Mouse (Mus musculus): Measurements from ENCODE around the gene Hacd1.

Hacd1 gene

DNA sequence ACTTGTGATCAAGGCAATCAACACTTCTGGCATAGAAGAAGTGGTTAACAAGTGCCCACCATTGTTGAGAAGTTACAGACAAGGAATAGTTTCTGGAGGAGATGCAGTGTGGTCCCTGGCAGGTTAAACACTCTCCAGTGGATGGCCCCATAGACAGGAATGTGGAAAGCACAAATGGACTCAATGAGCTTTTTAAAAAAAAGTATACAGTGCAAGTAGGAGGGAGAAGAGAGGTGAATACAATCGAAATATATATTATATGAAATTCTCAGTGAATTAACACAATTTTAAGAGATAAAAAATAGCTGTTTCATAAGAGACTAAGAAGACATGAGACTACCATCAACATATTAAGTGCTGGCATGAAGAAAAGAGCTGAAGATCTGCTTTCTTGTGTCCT is 36.7 kb downstream of the Hacd1 start:
- no peak for DNase-seq (ENCODE audit: low read depth in 1 of 2, low spot score in 2 of 2)

DNA sequence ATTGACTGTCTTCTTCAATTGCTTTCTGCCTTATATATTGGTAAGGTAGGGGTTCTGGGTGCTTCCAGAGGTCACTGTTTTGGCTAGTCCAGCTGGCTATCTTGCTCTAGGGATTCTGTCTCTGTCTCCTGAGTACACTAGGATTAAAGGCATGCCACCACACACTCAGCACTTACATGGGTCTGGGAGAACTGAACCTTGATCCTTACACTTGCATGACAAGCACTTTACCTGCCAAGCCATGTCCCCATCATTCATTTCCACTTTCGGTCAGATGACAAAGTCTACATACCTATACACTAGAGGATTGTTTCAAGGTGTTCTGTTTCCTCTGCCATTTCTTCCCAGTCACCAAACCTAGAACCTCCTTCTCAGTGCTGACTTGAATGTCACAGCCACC is 50.8 kb downstream of the Hacd1 start:
- no peak for DNase-seq (ENCODE audit: low read depth in 1 of 2, low spot score in 2 of 2)

DNA sequence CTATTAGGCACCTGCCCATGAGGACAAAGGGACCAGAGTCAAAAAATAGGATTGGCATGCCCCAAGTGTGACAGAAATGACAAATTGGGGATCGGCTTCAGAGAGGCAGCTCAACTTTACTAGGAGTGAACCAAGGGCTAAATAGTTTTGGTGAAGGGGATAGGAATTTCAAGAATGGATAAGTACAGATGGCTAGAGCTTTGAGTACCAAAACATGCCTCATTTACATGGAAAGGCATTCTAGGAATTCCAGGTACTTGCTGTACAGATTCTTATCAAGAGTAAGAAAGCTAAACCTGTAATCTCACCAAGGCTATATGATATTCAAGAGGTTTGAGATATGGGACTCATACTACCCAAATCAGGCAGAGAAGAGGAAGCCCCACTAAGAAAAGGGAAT is 95.8 kb downstream of the Hacd1 start:
- no peak for DNase-seq (ENCODE audit: low read depth in 1 of 2, low spot score in 2 of 2)

DNA sequence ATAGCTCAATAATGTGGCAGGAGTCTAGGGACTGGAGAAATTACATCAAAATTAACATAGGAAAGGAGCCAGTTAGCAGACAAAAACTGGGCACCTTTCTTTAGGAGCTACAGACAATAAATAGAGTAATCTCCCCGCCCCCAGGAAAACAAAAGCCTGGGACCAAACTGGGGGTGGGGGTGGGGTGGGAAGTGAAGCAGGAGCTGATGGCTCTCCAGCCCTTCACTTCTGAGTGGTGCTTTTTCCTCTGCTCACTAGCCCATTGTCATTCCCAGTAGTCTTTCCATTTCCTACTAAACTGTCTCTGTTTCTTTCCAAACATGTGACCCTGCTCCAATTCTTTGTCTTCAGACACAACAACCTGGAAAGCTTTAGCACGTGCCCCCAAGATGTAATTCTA is 99.5 kb downstream of the Hacd1 start:
- no peak for DNase-seq (ENCODE audit: low read depth in 1 of 2, low spot score in 2 of 2)

DNA sequence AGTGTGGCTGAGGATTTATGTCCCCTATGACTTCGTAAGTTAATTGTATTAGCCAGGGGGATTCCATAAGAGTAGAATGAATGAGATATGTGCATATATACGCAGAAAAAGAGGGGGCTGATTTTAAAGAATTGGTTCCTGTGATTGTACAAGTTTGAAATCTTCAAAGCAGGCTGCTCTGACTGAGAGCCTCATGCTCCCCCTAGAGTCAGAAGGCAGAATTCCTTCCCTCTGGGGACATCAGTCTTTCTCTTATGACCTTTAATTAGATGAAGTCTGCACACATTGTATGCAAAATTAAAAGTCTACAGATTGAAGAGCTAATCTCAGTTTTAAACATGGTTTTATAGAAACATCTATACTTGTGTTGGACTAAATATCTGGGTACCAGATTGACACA is 117.8 kb downstream of the Hacd1 start:
- DNase-seq (ENCODE audit: low read depth in 1 of 2, low spot score in 2 of 2) = no peak

DNA sequence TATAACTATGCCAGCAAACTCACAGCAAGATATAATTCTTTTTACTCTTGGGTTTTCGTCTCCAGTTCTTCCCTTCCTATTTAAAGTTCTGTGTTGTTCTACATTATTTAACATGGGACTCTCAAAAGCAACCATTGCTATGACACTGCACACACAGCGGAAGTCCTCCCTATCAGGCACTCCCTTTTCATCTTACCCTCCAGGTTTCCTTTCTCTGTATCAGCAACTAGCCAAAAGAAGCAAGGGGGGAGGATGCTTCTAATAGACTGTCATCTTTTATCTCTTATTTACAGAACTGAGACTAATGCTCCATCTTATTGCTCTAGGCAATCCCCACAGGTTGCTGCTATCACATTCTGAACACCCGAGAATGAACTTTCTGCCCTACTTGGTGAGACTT is 120.6 kb downstream of the Hacd1 start:
- no peak for DNase-seq (ENCODE audit: low read depth in 1 of 2, low spot score in 2 of 2)

DNA sequence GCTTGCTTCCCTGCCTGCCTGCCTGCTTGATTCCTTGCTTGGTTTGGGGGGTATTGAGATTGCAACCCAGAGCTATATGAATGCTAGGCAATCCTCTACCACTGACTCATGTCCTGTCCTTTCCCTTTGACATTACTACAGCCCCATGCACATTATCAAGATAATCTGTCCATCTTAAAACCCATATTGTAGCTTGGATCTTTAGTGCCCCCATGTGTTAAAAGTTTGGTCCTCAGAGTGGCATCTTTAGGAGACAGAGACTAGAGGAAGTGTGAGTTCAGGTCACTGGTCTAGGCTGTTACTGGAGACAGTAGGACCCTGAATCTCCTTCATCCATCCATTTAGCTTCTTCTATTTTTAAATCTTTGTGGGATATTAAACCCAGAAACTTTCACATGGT is 123.7 kb downstream of the Hacd1 start:
- DNase-seq (ENCODE audit: low read depth in 1 of 2, low spot score in 2 of 2) = no peak

DNA sequence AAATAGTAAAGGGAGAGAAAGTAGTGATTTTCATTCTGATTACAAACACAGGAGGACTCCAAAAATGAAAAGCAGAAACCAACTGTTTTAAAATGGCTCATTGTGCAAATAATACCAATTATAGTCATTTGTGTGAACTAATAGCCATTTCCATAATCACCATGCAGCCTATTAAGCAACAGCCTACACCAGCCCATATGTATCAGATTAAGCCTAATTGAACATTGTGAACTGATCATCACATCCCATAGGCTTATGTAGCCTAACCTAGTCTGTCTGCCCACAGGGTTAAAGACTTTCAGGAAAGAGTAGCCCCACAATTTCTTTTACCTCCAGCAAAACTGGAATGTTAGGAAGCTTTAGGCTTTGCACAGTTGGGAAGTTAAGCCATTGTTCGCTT is 125.2 kb downstream of the Hacd1 start:
- no peak for DNase-seq (ENCODE audit: low read depth in 1 of 2, low spot score in 2 of 2)

DNA sequence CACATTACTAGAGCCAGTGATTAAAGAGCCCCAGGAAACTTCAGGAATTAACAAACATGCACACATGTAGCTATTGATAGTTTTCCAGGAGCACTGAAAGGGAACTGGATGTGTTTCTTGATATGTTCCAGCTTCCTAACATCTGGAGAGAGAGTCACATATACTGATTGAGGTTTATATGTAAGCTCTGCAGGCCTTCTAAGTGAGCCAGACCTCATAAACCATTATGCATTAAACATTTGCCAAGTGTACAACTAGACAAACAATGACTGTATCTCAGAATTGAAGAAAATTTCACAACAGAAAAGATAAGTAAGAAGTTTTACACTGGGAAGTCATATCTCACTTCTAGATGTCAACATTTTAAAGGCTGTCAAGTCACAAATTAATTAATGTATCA is 167.4 kb downstream of the Hacd1 start:
- DNase-seq (ENCODE audit: low read depth in 1 of 2, low spot score in 2 of 2) = no peak

DNA sequence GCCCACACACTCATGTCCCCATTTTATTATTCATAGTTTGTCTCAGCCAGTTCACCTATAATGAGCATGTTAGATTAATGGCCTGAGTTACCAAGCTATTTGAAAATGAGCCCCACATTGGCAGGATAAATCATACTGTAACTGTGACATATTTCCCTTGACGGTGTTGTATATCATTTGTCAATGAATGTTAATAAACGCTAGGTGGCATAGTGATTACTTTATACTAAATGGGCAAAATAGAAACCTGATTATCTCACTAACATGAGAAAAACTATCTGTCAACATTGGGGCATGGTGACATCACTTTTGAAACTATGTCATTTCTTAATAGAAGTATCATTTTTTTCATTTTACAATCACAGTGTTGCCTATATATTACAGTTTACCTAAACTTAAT is 198.5 kb downstream of the Hacd1 start:
- DNase-seq (ENCODE audit: low read depth in 1 of 2, low spot score in 2 of 2) = no peak

DNA sequence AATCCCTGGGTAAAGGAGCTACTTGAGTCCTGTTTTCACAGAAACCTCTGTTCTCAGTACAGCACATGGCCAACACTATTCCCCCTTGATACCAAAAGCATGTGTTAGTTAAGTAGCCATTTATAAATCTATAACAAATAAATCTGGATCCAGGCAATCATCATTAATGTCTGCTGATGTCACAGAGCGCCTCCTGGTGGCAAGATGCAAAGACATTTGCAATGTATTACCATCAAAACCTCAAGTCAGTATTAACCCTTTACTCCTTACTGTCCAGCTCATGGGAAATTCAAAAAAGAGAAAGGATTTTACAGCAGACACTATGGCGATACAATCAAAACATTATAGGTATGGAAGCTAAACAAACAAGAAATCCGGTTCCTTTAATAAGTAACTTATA is 200.4 kb downstream of the Hacd1 start:
- no peak for DNase-seq (ENCODE audit: low read depth in 1 of 2, low spot score in 2 of 2)

DNA sequence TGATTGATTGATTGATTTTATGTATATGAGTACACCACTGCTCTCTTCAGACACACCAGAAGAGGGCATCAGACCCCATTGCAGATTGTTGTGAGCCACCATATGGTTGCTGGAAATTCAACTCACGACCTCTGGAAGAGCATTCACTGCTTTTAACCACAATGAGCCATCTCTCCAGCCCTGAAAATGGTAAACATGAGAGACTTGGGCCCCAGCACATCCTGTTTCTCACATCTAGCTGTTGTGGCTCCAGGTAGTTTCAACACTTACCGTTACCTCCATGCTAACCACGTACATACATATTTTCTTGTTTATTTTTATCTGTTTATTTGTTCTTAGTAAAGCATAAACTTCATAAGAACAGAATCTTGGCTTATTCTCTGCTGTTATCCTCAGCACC is 219.6 kb downstream of the Hacd1 start:
- DNase-seq (ENCODE audit: low read depth in 1 of 2, low spot score in 2 of 2) = no peak

DNA sequence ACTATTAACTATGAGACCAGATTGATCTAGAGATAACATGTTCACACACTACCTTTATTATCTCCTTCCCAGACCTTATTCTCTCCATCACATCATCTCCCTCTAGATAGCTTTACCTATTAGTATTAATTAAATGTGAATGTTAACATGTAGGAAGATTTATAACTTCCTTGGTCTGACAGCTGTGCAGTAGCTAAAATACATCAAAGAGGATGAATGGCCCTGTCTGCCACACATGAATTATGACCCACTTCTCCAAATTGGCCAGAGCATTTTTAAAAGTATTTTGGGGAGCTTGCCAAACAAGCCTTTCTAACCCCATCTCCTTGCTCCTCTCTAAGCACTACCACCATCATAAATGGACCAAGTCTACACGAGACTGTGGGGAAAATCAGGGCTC is 220.9 kb downstream of the Hacd1 start:
- DNase-seq (ENCODE audit: low read depth in 1 of 2, low spot score in 2 of 2) = no peak

DNA sequence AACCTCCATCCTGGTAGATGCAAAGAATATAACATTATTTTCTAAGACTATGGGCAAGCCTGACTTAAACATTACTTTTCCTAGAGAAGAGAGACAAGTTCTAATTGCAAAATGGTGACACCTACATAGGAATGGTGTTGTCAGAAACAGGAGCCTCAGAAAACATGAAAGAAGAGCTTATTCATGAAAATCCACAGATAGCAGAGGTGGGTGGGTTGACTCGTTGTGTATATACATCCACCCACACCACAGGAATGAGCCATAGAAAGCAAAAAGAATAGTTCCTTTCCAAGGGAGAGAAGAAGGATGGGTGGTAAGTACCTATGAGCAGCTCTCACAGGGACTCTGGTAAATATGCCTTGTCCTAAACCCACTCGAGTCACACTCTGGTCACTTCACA is 239.3 kb downstream of the Hacd1 start:
- no peak for DNase-seq (ENCODE audit: low read depth in 1 of 2, low spot score in 2 of 2)

DNA sequence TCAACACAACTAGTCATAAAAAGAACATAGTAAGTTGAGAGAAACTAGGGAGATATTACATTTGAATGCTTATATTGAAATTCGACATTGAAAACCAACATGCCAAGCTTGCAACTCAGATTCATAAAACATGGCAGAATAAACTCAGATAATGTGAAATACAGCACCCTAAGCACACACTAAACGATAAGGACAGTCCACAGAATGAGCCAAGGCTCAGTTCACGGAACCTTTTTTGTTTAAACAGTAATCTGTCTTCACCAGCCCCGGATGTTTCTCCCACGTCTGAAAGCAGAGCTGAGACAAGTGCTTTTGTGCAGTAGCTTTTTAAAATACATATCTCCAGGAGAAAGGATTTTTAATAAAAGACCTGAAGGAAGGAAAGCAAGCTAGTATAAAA is 247.3 kb downstream of the Hacd1 start:
- DNase-seq (ENCODE audit: low read depth in 1 of 2, low spot score in 2 of 2) = no peak

DNA sequence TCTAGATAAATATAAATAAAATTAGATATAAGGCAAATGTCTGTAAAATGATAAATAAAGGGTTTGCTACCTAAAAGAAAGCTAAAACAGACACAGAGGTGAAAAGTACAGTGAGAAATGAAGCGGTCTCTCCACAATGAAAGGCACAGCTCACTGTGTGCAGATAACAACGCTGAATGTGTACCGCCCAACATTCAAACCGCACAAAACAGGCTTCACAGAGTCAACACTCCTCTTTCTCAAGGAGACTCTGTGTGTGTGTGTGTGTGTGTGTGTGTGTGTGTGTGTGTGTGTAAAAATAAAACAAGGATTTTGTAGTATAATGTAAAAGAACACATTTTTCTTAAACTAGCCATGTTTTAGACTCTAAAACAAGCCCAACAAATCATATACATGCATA is 247.9 kb downstream of the Hacd1 start:
- no peak for DNase-seq (ENCODE audit: low read depth in 1 of 2, low spot score in 2 of 2)

DNA sequence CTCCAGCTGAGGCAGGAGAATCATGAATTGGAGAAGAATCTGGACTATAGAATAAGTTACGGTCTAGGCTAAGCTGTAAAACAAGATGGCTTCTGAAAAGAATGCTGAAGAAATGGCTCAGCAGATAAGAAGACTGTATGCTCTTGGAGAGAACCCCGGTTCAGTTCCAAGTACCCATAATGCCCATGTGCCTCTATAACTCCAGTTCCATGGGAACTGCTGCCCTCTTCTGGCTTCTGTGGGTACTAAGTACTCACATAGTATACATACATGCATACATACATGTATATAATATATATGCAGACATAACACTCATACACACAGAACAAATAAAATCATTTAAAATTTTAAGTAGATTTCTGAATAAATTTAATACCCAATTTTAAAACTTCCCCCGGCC is 249.8 kb downstream of the Hacd1 start:
- DNase-seq (ENCODE audit: low read depth in 1 of 2, low spot score in 2 of 2) = no peak

DNA sequence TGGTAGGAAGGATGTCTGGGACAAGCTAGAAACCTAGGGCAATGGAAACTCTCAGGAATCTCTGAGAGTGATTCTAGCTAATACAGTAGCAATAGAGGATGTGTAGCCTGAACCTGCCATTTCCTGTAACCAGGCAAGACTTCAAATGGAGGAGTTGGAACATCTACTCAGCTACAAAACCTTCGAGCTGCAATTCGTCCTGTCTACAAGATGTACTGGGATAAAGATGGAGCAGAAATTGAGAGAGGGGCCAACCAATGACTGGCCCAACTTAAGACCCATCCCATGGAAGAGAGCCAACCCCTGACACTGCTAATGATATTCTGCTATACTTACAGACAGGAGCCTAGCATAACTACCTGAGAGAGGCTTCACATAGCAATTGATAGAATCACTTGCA is 255.3 kb downstream of the Hacd1 start:
- DNase-seq (ENCODE audit: low read depth in 1 of 2, low spot score in 2 of 2) = no peak

Data from monocyte, adult 2 months (primary cell).